Mouse (Mus musculus): Measurements from ENCODE around the gene Dnaja2. TPM values are rescaled to one million over a fixed set of nuclear protein-coding genes. Genes with fewer than 3 reads are reported as not detected.

The Dnaja2 gene
- polyA plus RNA-seq, 1 experiment: 78.5 TPM

DNA sequence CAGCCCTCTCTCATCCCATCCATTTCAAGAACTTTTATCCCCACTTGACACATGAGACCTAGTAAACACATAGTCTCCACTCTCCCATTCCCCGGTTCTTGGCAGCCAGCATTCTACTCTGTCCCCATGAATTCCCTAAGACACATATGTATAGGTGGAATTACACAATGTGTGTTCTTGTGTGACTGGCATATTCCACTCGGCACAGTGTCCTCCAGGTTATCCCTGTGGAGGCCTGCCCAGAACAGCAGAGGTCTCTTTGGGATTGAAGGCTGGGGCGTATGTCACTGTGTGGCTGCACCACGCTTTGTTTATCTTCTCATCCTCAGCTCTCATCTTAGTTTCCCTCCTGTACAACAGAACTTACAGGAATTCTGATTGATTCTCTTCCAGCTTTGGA, 34.6 kb downstream of the Dnaja2 start:
- TF ChIP-seq CTCF (IDR thresholded peaks at IDR 0.05; ENCODE audit: borderline replicate concordance, extremely low read depth, insufficient read depth, insufficient read length) (no peak), POLR2A (IDR thresholded peaks at IDR 0.05; ENCODE audit: borderline replicate concordance, extremely low read depth, insufficient read depth, insufficient read length, poor library complexity, severe bottlenecking) (no peak)

DNA sequence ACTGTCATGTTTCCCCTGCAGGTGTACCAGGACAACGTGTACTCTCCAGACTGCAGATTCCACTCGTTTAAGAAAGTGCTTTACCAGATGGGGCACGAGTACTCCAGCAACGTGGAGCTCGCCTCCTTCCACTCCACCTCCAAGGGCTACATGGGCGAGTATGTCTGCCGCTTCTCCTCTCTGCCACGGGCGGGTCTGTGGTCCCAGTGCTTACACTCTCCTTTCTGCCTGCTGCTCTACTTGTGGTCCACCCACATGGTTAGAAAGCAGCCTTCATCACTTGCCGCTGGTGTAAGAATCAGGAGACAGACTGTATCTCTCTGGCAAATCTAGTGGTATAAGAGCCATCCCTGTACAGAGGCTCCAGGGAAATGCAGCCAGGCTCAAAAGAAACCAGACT, 37.2 kb downstream of the Dnaja2 start:
- DNase-seq (ENCODE audit: low read depth): no peak
- TF ChIP-seq POLR2A (IDR thresholded peaks at IDR 0.05; ENCODE audit: borderline replicate concordance, extremely low read depth, insufficient read depth, insufficient read length, poor library complexity, severe bottlenecking): no peak
- TF ChIP-seq CTCF (IDR thresholded peaks at IDR 0.05; ENCODE audit: borderline replicate concordance, extremely low read depth, insufficient read depth, insufficient read length): no peak

More for the DNA sequence above, 34.6 kb downstream of the Dnaja2 start:
- DNase-seq (ENCODE audit: low read depth): no peak

DNA sequence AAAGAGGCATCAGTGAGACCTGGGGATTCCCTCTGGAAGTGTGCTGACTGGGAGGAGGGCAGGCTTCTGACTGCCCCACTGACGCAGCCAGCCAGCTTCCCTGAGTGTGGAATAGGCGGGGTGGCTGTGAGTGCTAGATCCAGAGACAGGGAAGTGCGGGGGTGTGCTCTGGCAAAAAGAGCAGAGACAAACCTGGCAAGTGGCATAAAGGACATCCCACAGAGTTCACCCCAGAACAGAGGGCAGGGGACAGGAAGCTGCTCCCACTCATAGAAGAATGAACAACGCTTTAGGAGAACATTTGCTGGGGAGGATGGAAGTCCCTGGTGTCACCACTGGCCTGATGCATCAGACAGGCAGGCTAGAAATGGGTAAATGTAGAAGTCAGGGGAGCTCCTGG, 37.8 kb downstream of the Dnaja2 start:
- no peak for DNase-seq (ENCODE audit: low read depth)

DNA sequence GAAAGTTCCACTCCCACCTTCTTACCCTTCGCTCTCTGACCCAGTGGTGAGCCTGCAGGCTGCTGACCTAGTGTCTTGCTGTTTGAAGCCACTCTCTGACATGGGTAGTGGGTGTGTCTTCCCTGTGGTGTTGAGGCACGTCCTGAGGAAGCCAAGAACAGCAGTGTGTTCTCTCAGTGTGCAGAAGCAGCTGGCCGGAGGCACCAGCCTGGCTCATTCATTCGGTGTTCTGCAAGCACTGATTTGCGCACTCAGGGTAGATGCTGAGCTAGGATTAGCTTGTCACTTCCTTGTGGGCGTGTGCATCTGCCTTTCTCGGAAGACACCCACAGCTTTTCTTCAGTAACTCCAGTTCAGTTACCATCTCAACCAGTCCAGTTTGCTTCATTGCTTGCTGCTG, 39.8 kb downstream of the Dnaja2 start:
- TF ChIP-seq CTCF (IDR thresholded peaks at IDR 0.05; ENCODE audit: borderline replicate concordance, extremely low read depth, insufficient read depth, insufficient read length) (no peak), POLR2A (IDR thresholded peaks at IDR 0.05; ENCODE audit: borderline replicate concordance, extremely low read depth, insufficient read depth, insufficient read length, poor library complexity, severe bottlenecking) (no peak)
- no peak for DNase-seq (ENCODE audit: low read depth)

More for the DNA sequence above, 37.8 kb downstream of the Dnaja2 start:
- TF ChIP-seq CTCF (IDR thresholded peaks at IDR 0.05; ENCODE audit: borderline replicate concordance, extremely low read depth, insufficient read depth, insufficient read length) (no peak), POLR2A (IDR thresholded peaks at IDR 0.05; ENCODE audit: borderline replicate concordance, extremely low read depth, insufficient read depth, insufficient read length, poor library complexity, severe bottlenecking) (no peak)

DNA sequence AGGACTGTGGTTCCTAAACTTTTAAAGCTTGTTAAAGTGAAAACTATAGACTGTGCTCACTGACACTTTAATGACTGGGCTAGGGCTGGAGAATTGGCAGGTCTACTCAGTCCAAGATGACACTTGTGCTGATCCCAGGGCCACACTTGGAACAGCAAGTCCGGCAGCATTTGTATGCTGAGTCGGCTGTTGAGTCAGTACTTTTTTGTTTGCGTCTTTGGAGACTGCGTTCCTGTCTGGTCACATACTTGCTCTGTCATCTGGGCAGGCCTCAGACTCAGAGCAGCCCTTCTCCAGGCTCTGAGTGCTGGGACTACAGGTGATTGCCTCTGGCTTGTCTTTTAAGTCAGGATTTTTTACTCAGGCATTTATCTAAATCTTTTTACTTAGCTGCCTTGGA, 41.9 kb downstream of the Dnaja2 start:
- DNase-seq (ENCODE audit: low read depth): no peak
- TF ChIP-seq POLR2A (IDR thresholded peaks at IDR 0.05; ENCODE audit: borderline replicate concordance, extremely low read depth, insufficient read depth, insufficient read length, poor library complexity, severe bottlenecking) (no peak), CTCF (IDR thresholded peaks at IDR 0.05; ENCODE audit: borderline replicate concordance, extremely low read depth, insufficient read depth, insufficient read length) (no peak)

DNA sequence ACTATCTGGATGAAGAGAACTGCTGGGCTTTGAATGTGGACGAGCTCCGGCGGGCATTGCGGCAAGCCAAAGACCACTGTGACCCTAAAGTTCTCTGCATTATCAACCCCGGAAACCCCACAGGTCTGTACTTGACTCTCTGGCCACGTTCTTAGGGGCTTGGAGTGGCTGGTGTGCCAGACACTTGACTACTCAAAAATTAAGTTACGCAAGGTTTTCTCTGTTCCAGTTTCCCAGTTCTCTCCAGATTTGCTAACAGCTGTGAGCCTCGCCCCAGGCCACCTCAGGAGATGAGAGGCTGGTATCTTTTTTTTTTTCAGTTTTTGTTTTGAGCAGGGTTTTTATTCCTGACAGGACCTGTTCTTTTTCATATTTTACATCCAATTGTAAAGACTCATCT, 42.9 kb downstream of the Dnaja2 start:
- DNase-seq (ENCODE audit: low read depth): no peak
- TF ChIP-seq POLR2A (IDR thresholded peaks at IDR 0.05; ENCODE audit: borderline replicate concordance, extremely low read depth, insufficient read depth, insufficient read length, poor library complexity, severe bottlenecking) (no peak), CTCF (IDR thresholded peaks at IDR 0.05; ENCODE audit: borderline replicate concordance, extremely low read depth, insufficient read depth, insufficient read length) (no peak)

DNA sequence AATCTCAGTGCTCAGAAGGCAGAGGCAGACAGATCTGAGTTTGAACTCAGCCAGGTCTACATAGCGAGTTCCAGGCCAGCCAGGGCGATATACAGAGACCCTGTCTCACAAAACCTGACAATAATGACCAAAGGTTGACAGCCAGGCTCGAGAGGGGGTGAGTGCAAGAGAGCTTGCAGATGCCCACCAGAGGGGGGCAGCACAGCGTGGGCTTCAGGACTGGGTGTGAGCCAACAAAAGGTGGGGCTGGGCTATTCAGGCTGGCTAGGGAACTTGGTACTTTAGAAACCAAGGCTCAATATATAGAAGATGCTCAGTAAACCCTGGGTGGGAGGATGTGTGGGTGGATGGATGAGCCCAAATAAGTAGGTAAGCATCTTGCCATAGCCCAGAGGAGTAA, 46.5 kb downstream of the Dnaja2 start:
- TF ChIP-seq CTCF (IDR thresholded peaks at IDR 0.05; ENCODE audit: borderline replicate concordance, extremely low read depth, insufficient read depth, insufficient read length) (0 out of 2 replicates have a peak, but pooled peaks have one; percentile 11), POLR2A (IDR thresholded peaks at IDR 0.05; ENCODE audit: borderline replicate concordance, extremely low read depth, insufficient read depth, insufficient read length, poor library complexity, severe bottlenecking) (no peak)
- DNase-seq (ENCODE audit: low read depth): no peak

DNA sequence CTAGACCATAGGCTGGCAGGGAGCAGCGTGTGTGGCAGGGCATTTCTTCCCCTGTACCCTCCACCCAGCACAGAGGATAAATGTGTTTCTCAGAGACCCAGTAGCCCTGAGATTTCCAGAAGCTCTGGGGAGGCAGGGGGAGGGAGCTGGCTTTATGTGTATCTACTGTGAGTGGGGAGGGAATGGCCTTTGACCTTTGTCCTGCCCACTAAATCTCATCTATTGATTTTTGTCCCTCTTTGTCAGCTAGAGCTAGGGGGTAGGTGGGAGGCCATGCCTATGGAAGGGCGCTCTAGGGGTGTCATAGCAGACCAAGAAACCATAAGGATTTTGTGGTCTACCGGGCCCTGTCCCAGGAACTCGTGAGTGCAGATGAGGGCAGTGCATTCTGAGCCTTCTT, 48.5 kb downstream of the Dnaja2 start:
- DNase-seq (ENCODE audit: low read depth): no peak
- TF ChIP-seq CTCF (IDR thresholded peaks at IDR 0.05; ENCODE audit: borderline replicate concordance, extremely low read depth, insufficient read depth, insufficient read length): no peak
- no peak for TF ChIP-seq POLR2A (IDR thresholded peaks at IDR 0.05; ENCODE audit: borderline replicate concordance, extremely low read depth, insufficient read depth, insufficient read length, poor library complexity, severe bottlenecking)

DNA sequence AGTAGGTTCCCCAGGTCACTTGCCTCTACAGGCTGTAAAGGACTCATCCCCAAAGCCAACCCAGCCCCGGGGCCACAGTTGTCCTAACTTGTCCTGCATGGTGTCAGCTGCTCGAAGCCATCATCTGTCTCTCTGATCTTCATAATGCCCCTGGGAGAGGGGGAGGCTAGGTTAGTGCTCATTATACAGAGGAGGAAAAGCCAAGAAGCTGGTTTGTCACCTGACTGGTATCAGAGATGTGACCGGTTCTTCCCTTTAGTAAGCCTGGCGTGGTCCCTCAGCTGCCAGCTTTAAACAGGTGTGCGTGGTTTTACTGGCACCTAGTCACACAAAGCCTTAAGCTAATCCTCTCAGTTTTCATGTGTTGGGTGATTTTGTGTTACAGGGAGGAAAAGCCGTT, 50.4 kb downstream of the Dnaja2 start:
- no peak for DNase-seq (ENCODE audit: low read depth)
- TF ChIP-seq CTCF (IDR thresholded peaks at IDR 0.05; ENCODE audit: borderline replicate concordance, extremely low read depth, insufficient read depth, insufficient read length) (no peak), POLR2A (IDR thresholded peaks at IDR 0.05; ENCODE audit: borderline replicate concordance, extremely low read depth, insufficient read depth, insufficient read length, poor library complexity, severe bottlenecking) (no peak)

DNA sequence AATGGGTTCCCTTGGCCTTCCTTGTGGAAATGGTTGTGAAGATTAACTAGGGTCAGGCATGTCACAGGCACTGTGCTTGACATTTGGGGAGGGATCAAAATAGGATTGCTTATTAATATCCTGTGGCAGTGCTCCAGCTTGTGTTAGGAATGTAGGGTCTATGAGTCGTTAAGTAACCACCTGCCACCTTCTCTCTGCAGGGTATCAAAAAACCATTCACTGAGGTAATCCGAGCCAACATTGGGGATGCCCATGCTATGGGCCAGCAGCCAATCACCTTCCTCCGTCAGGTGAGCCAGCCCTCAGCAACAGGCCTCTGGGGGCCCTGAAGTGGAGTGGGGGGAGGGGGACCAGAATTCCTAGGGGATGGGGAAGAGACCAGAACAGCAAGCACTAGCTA, 52.1 kb downstream of the Dnaja2 start:
- DNase-seq (ENCODE audit: low read depth): no peak
- TF ChIP-seq CTCF (IDR thresholded peaks at IDR 0.05; ENCODE audit: borderline replicate concordance, extremely low read depth, insufficient read depth, insufficient read length): no peak
- no peak for TF ChIP-seq POLR2A (IDR thresholded peaks at IDR 0.05; ENCODE audit: borderline replicate concordance, extremely low read depth, insufficient read depth, insufficient read length, poor library complexity, severe bottlenecking)

DNA sequence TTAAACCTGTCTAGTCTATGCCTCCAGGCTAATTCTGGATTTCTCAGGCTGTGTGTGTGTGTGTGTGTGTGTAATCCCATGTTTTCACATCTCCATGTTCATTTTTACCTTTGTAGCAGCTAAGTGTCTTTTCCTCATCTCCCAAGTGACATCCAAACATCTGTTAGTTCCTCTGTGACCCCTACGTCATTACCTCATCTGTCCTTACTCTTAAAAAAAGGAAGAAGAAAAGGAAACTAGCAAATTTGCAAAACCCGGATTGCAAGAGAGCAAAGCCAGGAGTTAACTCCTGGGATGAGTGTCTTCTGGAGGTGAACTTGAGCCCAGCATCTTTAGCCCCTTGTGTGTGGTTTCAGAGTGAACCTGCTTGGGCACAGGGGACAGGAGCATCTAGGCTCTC, 52.8 kb downstream of the Dnaja2 start:
- DNase-seq (ENCODE audit: low read depth): no peak
- TF ChIP-seq POLR2A (IDR thresholded peaks at IDR 0.05; ENCODE audit: borderline replicate concordance, extremely low read depth, insufficient read depth, insufficient read length, poor library complexity, severe bottlenecking) (no peak), CTCF (IDR thresholded peaks at IDR 0.05; ENCODE audit: borderline replicate concordance, extremely low read depth, insufficient read depth, insufficient read length) (no peak)

DNA sequence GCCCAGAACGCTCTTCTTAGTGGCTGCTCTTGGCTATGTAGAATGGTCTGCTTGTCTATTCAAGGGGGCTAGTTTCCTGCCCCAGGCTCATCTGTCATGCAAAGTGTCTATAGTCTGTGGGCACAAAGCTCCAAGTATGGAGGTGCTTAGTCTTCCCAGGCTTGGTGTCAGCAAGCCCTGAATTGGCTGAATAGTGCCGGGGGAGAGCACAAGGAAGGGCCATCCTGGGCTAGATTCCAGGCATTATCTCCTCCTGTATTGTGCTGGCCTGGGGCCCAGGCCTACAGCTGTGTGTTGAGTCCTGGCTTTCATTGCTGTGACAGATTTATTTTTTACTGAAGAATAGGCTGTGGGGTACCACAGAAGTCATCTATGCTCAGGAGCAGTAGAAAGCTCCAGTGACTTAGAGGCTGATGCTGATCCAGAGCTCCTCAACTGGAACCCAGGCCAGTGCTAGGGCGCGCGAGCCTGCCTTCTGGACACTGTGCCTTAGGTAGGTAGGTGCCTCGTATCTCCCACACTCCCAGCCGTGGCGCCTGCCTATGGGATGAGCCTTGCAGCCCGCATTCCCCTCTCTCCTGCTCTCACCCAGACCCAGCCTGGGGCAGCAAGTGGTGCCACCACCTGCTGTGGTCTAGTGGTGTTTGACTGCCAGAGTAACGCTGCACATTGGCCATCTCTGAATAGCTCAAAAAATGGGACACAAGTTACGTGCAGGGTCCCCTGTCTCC, 54.0 kb downstream of the Dnaja2 start:
- DNase-seq (ENCODE audit: low read depth): peak; percentile 85
- TF ChIP-seq CTCF (IDR thresholded peaks at IDR 0.05; ENCODE audit: borderline replicate concordance, extremely low read depth, insufficient read depth, insufficient read length) (no peak), POLR2A (IDR thresholded peaks at IDR 0.05; ENCODE audit: borderline replicate concordance, extremely low read depth, insufficient read depth, insufficient read length, poor library complexity, severe bottlenecking) (no peak)

Measured in brain, embryonic 14.5 days (tissue).